Mouse (Mus musculus) kidney, adult 8-10 months (tissue): ENCODE results near the gene C1qtnf1.

Source experiments
- DNase-seq, 2 experiments: peaks; one replicate each; pipeline ENCODE4 v3.0.0; 2022

C1qtnf1 gene

DNA sequence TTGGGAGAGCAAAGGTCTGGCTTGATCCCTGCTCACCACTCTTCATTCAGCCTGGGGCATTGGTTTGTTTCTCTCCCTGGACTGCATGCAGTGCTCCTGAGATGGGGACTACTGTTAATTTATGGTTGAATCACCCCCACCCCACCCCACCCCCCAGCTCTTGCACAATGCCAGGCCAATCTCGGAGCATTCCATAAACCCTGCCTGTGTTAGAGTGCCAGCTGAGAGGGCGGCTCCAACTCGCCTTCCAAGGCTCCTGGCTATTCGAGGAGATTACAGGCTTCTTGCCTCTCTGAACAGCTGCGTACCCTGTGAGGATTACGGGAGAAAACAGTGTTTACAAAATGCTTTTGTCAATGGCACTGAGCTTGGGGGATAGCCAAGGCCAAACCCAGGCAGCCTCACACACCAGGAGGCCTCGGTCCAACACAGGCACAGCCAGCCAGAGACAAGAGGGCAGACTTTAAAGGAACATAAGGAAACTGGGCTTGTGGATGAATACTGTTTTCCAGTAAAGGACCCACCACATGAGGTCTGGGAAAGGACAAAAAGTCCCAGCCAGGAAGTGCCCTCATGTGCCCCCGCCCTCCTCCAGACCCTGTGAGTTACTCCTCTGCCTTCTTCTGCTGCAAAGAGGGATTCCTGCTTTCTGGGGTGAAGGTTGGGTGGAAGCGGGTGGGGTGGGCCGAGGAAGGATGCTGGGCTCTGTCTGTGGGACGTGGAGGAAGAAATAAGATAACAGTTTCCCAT, 10.8 kb downstream of the C1qtnf1 start:
- no peak for DNase-seq

DNA sequence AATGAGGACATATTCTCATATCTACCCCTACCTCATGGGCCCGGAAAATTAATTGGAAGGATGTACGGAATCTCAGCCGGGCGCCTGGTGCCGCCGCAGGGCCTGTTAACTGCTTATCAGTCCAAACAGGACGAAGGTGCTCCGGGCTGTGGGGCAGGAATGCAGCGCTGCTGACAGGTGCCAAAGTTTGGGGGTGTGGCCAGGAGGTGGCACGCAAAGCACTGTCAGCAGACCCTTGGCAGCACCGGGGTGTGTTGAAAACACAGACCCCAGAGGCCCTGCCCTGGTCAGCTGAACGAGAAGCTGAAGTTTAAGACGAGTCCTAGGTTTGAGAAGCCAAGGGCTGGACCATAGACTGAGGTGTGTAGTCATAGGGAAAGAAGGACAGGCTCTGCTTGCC, 14.7 kb downstream of the C1qtnf1 start:
- DNase-seq = no peak

DNA sequence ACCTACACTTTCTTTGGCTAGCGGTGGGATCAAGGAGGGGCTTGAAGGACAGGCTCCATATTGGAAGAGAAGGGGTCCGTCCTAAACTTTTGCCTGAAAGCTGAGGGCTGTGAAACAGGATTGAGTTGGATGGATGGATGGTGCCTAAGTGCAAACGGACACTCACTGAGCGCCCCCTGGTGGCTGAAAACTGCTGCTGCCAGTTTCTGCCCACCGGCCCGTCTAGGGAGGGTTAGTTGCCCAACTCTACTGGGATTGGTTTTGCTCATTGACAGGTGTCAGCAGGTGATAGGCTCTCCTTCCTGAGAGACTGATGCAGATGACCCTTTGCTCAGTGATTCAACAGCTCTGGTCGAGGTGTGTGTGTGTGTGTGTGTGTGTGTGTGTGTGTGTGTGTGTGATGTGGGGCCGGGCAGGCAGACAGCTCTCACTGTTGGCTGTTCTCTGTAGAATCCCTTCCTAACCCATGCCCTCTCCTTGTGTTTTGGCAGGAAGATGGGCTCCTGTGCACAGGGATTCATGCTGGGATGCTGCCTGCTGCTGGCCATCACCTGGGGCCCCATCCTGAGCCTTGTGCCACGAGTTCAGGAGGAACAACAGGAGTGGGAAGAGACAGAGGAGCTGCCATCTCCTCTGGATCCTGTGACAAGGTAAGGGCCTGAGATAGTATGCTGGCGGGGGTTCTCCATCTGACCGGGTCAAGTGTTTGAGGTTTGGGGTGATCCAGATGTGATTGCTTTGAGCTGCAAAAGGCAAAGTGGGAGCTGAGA, 15.4 kb downstream of the C1qtnf1 start:
- DNase-seq = peak; percentile 46 to 71

DNA sequence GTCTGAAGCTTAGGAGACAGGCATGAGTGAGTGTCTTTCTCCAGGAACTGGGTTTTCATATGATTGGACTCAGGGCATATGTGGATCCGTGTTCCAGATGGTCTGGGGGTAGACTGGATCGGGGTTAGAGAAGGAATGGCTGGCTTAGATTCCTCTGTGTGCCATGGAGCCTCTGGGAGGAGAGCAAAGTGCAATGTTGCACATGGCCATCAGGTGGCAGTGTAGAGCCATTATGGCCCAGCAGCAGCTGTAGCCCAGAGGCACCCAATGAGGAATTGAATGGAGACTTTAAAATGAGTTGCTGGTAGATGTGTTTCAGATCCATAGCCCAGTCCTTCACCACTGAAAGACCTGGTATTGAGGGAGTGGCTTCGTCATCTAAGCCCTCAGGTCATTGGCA, 17.8 kb downstream of the C1qtnf1 start:
- peak in 1 of 2 experiments; percentile 55 for DNase-seq

DNA sequence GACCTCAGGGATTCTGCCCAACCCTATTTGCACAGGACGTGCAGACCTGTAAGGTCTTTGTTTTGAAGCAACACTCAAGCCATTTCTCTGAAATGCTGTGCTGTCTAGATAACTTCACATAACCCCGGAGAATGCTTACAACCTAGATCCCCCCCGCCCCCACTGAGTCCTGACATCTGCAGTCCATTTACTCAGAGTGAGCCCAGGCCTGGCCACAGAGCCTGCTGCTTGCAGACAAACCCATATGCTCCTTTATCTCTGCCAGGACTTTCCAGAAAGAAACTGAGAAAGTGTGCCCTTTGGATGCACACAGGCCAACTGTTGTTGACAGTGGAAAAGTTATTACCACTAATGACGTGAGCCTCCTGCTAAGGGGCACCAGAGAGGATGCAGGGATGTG, 19.3 kb downstream of the C1qtnf1 start:
- no peak for DNase-seq

DNA sequence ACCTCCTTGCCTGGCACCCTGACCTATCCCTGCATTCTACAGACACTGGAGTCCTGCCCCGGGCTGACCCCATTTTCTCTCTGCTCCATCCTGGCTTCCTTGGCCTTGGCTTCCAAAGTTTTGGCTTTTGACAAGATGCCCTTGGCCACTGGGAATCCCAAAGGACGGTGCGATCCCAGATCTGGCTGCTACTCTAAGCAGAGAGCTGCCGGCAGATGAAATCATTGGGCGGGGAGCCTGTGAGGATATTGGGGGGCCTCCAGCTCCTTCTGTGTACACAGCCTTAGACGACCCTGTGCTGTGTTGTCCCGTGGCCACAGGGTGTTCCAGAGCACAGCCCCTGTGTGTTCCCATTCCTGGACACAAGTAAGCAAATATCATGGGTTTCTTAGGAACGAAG, 20.4 kb downstream of the C1qtnf1 start:
- no peak for DNase-seq

DNA sequence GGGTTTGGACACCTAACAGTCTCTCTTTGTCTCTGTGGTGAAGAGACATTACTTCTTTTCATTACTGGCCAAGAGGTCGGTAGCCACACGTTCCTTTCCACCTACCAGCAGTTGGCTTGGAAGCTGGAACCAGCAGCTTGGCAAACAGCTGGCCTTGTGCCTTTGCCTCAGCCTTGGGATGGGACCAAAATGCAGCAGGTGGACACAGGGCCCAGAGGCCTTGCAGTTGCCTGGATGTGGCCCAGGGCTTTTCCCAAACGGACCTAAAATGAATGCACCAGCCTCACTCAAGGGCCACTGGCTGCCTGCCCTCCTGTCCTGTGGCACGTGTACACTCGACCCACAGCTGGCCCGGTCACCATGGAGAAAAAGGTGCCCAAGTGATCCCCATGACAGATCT, 23.2 kb downstream of the C1qtnf1 start:
- no peak for DNase-seq

DNA sequence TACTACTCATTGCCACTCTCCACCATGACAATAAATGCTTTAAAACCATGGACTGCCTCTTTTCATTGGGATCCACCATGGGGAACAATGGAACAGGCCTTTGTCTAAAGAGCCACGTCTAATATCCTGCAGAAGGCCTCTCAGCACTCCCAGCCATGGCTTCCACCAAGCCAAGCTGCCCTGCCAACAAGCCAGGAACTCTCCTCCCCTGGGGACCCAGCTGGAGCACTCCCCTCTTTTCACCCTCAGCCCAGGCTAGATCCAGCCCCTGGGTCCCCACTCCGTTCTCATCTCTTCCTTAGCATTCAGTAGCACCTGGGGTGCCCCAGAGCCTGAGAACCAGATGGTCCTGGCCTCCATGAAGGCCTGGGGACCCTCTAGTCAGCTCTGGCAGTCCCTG, 25.0 kb downstream of the C1qtnf1 start:
- DNase-seq = no peak

DNA sequence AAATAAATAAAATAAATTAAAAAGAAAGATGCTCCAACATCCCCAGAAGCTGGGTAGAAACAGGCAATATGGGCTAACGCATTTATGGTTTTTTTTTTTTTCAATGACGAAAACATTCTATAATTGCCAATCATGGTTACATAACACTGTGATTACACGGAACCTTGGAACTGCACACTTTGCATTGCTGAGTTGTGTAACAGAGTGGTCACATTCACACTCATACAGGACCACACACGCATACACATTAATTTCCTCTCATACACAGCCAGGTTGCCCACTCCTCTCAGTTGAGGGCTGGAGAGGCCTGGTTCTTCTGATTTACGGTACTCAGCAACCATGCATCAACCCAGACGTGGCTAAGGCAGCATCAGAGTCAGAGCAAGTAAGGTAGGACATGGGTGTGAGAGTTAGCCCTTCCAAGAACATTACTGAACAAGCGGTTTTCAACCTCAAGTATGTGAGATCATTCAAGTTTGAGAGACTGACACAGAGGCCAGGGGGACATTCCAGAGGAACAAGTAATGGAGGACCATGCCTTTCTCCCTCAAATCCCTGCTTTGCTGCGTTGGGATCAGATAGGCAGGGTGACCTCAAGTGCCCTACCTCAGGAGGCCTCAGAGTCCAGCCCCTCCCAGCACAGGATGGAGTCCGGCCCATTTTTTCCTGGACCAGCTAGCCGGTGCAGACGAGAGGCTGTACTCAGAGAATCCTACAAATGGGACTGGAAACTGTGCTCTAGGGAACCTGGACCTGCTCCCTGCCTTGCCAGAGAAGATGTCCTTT, 26.1 kb downstream of the C1qtnf1 start:
- no peak for DNase-seq

DNA sequence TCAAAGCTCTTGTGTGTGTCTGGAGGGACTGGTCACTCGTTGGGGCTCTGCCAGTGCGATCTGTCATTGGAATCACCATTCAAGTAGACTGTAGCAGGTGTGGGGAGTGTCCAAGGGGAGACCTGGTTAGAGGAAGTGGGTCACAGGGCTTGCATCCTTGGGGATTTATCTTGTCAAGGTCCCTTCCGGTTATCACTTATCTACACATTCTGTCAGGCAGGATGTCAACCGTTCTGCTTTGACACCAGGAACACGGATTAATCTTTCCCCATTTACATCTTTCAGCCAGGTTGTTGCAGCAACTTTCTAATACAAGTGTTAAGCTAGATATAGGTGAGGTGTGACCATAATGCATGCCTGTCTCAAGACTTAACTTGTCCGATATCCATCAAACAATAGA, 27.8 kb downstream of the C1qtnf1 start:
- no peak for DNase-seq

DNA sequence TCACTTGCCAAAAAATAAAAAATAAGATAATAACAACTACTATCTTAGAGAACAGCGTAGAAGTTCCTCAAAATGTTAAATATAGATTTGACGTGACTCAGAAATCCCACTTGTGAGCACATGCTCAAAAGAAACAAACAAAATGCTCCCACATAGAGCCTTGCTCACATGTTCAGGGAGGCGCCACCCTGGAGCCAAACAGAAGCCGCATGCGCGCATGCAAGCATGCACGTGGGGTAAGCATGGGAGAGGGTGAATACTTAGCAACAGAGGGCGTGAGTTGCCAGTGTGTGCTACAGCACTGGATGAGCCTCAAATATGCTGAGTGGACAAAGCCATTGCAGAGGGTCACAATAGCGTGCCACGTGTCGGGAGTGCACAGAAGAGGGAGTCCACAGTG, 28.9 kb downstream of the C1qtnf1 start:
- no peak for DNase-seq

DNA sequence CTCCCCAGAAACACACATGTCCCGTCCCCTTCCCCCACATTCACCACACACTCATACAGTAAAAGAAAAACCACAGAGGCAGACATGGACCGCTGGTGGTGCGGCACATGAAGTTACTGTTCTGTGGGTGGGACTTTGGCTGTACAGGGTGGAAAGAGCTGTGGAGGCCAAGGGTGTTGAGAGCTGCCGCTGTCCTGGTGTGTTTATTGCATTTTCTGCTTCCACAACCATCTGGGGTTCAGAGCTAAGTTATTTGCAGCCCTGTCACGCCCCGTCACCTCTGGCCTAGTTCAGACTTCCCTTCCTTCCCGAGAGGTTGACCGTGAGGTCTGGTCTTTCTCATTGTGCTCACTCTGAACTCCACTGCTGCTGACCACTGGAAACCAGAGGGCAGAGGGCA, 31.0 kb downstream of the C1qtnf1 start:
- peak; percentile 65 to 68 for DNase-seq

DNA sequence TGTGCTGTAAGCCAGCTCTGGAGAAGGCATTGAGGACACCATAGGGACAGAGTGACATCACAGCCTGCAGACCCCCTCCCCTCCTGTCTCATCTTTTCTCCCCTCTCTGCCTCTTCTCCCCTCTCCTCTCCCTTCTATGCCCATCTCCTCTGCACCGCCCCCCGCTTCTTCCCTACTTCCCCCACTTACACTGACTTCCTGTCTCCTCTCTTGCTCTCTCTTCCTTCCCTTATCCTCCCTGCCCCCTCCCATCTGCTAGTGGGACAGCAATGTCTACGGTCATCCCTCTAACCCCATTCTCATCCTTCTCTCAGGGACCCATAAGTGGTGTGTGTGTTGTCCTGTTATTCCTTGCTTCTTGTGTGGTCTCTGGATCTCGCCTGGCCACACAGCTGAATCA, 31.5 kb downstream of the C1qtnf1 start:
- DNase-seq = no peak

DNA sequence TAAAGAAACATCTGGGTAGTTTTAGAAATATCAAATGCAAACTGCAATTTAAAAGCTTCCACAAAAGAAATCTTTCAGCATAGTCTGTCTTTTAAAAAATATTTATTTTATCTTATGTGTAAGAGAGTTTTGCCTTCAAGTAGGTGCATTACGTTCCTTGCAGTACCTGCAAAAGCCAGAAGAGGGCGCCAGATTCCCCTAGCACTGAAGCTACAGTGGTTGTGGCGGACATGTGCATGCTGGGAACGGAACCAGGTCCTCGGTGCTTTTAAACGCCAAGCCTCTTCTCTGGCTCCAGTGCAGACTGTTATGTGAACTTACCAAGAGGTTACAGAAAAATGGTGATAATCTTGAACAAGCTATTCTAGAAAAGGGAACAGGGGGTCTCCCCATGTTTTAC, 32.3 kb downstream of the C1qtnf1 start:
- DNase-seq = no peak

DNA sequence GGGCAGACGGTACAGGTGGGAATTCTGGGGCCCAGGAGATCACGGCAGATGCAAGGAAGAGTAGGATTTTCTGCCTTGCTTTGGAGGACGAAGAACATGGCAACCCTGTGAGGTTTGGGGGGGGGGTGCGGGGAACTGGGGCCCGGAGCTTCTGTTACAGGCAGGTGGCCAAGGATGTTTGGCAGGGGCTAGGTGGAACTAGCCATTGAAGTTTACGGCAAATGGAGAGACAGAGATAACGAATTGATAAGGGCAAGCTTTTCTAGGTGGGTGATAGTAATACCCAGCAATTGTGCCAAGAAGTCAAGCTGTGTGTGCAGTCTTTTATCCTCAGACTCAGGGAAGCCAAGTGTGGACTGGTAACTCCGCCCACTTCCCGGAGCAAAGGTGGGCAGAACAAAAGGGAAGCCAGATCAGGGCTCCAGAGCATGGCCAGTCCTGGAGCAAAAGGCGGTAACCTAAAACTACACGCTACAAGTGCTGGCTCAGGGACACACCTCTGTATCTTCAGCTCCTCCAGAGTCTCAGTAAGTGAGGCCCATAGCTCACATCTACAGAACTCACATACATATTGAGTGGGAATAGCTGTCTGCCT, 39.5 kb downstream of the C1qtnf1 start:
- DNase-seq = no peak

DNA sequence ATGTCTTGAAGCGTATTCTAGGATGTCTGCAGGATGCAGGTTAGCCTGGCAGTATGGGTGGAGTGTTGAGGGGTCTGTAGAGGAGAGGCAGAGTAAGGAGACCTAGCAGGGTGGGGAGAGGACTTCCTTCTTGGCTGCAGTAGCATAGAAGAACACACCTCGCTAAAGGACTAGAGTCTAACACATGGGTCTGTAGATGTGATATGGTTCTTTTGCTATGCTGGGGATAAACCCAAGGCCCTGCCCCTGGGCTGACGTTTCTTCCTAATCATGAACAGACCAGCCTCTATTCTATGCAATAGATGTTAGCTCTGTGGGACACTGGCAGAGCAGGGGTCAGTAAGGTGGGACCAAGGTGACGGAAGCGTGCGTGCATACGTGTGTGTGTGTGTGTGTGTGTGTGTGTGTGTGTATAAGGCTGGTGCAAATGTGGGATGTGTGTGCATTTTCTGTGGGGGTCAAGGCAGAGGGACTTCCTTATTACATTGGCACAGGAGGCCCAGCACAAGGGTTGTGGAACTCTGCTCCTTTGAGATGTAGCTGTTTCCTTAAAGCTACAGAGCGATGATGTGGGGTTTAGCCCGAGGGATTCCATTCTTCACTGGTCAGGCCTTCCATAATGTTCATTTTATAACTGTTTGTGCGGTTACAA, 41.6 kb downstream of the C1qtnf1 start:
- DNase-seq = no peak

DNA sequence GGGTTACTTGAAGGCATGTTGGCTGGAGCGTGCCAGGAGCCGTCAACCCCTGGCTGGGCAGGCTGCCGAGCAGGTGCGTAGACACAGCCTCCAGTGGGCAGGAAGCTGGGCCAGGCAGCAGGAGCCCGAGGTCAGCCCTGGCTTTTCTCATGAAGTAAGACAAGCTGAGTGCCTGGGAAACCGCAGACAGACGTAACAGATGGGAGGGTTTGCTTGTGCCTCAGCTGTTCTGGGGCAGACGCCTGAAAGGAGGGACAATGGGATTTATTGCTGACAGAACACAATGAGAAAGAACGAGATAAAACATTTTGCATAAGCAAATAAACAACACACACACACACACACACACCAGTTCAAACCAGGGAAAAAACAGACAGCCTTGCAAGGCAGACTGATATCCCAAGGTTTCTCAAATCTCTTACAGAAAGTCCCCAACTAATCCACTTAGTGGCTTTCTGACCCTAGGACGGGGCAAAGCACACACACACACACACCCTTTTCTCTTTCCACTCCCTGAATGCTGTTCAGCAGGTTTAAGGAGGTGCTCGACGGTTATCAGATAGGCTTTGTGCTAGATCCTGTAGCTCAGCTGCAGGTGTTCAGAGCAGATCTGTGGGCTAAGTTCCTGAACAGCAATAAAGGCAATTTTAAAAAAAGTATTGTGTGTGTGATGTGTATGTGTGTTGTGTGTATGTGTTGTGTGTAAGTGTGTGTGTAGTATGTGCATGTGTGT, 42.4 kb downstream of the C1qtnf1 start:
- DNase-seq = no peak

DNA sequence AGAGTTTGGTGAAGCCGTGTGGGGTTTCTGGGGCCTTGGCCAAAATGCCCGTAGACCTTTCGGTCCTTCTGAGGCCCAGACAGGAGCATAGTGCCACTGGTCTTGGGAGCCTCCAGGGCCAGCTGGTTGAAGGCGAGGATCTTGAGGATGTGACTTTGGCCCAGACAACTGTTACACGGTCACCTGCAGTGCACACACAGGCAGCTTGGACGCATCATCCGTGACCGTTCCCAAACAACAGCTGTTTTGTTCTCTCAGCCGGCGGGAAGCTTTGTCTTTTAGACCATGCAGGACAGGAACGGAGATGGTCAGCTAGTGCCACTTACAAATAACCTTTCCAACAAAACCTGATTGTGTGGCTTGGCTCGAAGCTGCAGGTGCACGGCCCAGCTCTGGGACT, 43.7 kb downstream of the C1qtnf1 start:
- no peak for DNase-seq

DNA sequence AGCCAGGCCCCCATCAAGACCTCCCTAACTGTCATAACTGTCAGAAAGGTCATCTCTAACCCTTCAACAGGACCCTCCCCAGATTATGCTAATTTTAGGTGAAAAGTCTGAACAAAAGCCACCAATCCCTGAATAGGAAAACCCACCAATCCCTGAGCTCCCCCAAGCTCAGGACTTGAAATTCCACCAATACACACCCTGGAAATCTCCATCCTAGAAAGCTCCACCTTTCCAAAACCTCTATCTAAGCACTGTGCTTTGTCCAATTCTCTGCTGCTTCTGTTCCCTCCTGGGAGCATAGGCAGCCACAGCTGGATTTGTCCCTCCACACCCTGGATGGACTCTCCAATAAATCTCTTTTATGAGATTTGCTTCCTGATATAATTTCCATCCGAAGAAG, 45.2 kb downstream of the C1qtnf1 start:
- DNase-seq = no peak

DNA sequence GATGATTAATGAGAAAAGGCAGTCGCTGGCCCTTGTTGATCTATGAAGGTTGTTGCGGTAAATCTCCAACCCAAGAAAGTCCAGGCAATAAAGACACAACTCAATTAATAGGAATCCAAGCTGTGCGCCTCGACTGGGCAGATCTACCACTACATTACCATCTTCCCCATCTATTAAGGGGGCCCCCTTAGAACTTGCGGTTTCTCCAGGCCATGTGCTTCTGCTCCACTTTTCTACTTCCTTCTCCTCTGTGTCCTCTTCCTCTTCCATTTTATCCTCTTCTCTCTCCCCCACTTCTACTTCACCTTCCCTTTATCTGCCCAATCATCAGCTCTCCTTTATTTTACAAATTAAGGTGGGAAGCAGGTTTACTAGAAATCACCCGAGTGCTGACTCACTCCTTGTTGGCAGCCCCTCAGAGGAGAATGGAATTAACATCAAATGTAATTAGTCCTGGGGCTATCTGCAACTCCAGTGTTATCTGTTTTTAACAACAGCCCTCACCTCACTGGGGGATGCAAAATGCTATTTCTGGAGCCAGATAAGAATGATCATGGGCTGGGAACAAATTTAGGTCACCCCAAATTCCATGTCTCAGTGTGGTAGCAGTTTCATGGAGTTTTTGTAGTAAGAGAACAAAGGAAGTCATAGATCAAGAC, 46.0 kb downstream of the C1qtnf1 start:
- no peak for DNase-seq

DNA sequence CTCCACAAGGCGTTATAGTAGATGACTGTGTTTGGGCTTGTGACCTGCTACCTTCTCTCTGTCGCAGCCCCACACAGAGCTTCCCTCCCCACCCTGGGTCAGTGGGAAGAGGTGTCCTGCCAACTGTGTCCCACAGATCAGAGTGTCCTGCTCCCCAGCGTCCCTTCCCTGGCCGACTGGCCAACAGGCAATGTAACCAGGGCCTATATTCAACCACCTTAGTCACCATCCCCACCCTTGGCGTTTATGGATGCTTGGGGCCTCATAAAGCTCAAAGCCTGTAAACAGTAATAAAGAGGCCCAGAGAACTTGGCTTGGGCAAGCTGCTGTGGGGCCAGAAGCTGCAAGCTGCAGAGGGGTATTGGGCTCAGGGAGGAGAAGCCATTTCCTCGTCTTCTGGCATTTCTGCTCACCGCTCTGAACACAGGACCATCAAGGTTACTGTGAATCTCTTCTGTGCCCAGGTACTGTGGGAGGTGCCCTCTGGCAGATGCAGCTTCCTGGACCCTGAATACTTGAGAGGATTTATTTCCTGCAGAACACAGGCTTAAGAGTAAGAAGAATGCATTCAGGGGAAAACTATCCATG, 47.6 kb downstream of the C1qtnf1 start:
- DNase-seq = no peak
